8 mouse cellular contexts compared by ENCODE assay signal in genomic region chr5:145190875-145191798, GRCm38 (mm10). TPM values are rescaled to one million over a fixed set of nuclear protein-coding genes. Genes with fewer than 3 reads are reported as not detected.
DNase-seq lines count a peak whose midpoint lies in the region; ATAC-seq lines count a peak whose summit lies in the region.

No protein-coding gene starts in this region.

- no peaks in the 10 kb centered on the region for H3K9me3 ChIP-seq in megakaryocyte, embryonic 14.5 days

- peaks cover 58% of the 10 kb centered on the region for H3K36me3 ChIP-seq in megakaryocyte, embryonic 14.5 days (replicated peaks; ENCODE audit: low read length)

- DNase-seq in adrenal gland, adult (ENCODE audit: inconsistent age in 2 of 2, low spot score in 1 of 2) = peak; percentile 92 to 97
- DNase-seq in embryo, embryonic 10 days (ENCODE audit: low spot score) = peak; percentile 95
- DNase-seq in gastrocnemius, postnatal 10 days = peak; percentile 88
- peak; percentile 76 to 93 for DNase-seq in left cerebral cortex, adult 9 months (ENCODE audit: low spot score in 2 of 2)
- peak; percentile 92 to 93 for DNase-seq in right cerebral cortex, adult 2 months (ENCODE audit: low spot score in 2 of 2)
- DNase-seq in urinary bladder, postnatal 10 days (ENCODE audit: low spot score) = peak; percentile 57

- H3K4me3 ChIP-seq in megakaryocyte, embryonic 14.5 days (replicated peaks) = peak overlapping the region; percentile 96

- no peaks in the 10 kb centered on the region for H3K27me3 ChIP-seq in megakaryocyte, embryonic 14.5 days (replicated peaks)

- peak; percentile 85 for ATAC-seq in inflammation-experienced regulatory T-cells, adult 6 months

- peaks cover 48% of the 10 kb centered on the region for H3K4me1 ChIP-seq in megakaryocyte, embryonic 14.5 days

RNA-seq across cellular contexts. Expression of gene Atp5j2, which starts 0.7 kb away (rescaled TPM):
- 100 to 1,000 TPM; 566 to 668 TPM for total RNA-seq in gastrocnemius, postnatal 10 days (2021)
- 100 to 1,000 TPM; 377 to 453 (median 389) TPM for polyA plus RNA-seq in inflammation-experienced regulatory T-cells, adult 6 months (2017; shearing (Covaris generic))
- polyA plus RNA-seq in megakaryocyte, embryonic 14.5 days (2012; ENCODE audit: insufficient read depth, low replicate concordance) = 3.0 and 56.7 TPM in 2 replicates

RNA-seq across cellular contexts. Expression of gene Zkscan14, which starts 10.5 kb away (rescaled TPM):
- 1 to 10 TPM; 6.1 to 6.6 TPM for total RNA-seq in gastrocnemius, postnatal 10 days (2021)
- polyA plus RNA-seq in inflammation-experienced regulatory T-cells, adult 6 months (2017; shearing (Covaris generic)) = 10 to 100 TPM; 13.9 to 23.1 (median 20.1) TPM
- polyA plus RNA-seq in megakaryocyte, embryonic 14.5 days (2012; ENCODE audit: insufficient read depth, low replicate concordance) = 5.3 TPM in 1 of 2 replicates, not detected in the other

RNA-seq across cellular contexts. Expression of gene Zkscan5, which starts 13.2 kb away (rescaled TPM):
- total RNA-seq in gastrocnemius, postnatal 10 days (2021) = 1 to 10 TPM; 7.7 to 9.9 TPM
- polyA plus RNA-seq in inflammation-experienced regulatory T-cells, adult 6 months (2017; shearing (Covaris generic)) = 1 to 10 TPM; 4.1 to 7.6 (median 6.7) TPM
- 0.84 and 1.00 TPM in 2 replicates for polyA plus RNA-seq in megakaryocyte, embryonic 14.5 days (2012; ENCODE audit: insufficient read depth, low replicate concordance)

RNA-seq across cellular contexts. Expression of gene Cpsf4, which starts 24.1 kb away (rescaled TPM):
- total RNA-seq in gastrocnemius, postnatal 10 days (2021) = 10 to 100 TPM; 11.6 to 13.8 TPM
- polyA plus RNA-seq in inflammation-experienced regulatory T-cells, adult 6 months (2017; shearing (Covaris generic)) = 10 to 100 TPM; 11.7 to 18.4 (median 15.5) TPM
- 43.6 and 53.5 TPM in 2 replicates for polyA plus RNA-seq in megakaryocyte, embryonic 14.5 days (2012; ENCODE audit: insufficient read depth, low replicate concordance)

RNA-seq across cellular contexts. Expression of gene Ptcd1, which starts 24.2 kb away (rescaled TPM):
- 10 to 100 TPM in 1 of 2 experiments, 1 to 10 TPM in 1; 9.9 to 11.0 TPM for total RNA-seq in gastrocnemius, postnatal 10 days (2021)
- polyA plus RNA-seq in inflammation-experienced regulatory T-cells, adult 6 months (2017; shearing (Covaris generic)) = 10 to 100 TPM; 10.5 to 15.2 (median 13.2) TPM
- polyA plus RNA-seq in megakaryocyte, embryonic 14.5 days (2012; ENCODE audit: insufficient read depth, low replicate concordance) = 9.4 and 10.7 TPM in 2 replicates

Comparison
In these comparisons a context has a peak if more than half of its experiments do, and no peak if none do; other contexts are left out.
1. Peak in every context shown above with its lines: DNase-seq, ATAC-seq and H3K4me3 ChIP-seq.